ENCODE assay signal across 29 mouse cellular contexts in genomic region chrX:130408985-130409384, GRCm38 (mm10).
DNase-seq lines count a peak whose midpoint lies in the region; ATAC-seq lines count a peak whose summit lies in the region.
"Had no signal": no experiment of that assay in that cellular context is flagged by ENCODE, and none has a peak within 500 bp of the region (broad histone marks: within the 10 kb centered on the region; RNA-seq: fewer than 3 reads in every experiment).

No protein-coding gene starts in this region.

- no peak overlapping the region for H3K4me3 ChIP-seq in heart, embryonic 12.5 days
- H3K4me3 ChIP-seq: embryonic facial prominence, embryonic 15.5 days; forebrain, embryonic 12.5 days; hindbrain, embryonic 12.5 days; intestine, embryonic 15.5 days; limb, embryonic 10.5 days; limb, embryonic 15.5 days; liver, embryonic 13.5 days; midbrain, embryonic 13.5 days; neural tube, embryonic 13.5 days had no signal

- WGBS in heart, embryonic 12.5 days = 82% methylated on average over 1 of the region's 1 CpGs

- no peak overlapping the region for H3K9ac ChIP-seq in heart, embryonic 12.5 days
- H3K9ac ChIP-seq: embryonic facial prominence, embryonic 15.5 days; forebrain, embryonic 12.5 days; forebrain, postnatal 0 days; hindbrain, embryonic 12.5 days; intestine, embryonic 15.5 days; limb, embryonic 15.5 days; liver, embryonic 13.5 days; midbrain, embryonic 13.5 days; neural tube, embryonic 13.5 days had no signal

- no peak for DNase-seq in cerebellum, postnatal 4 days (ENCODE audit: low spot score in 2 of 2)
- peak; percentile 3 to 7 for DNase-seq in heart, adult 9 months (ENCODE audit: low spot score in 2 of 2)
- DNase-seq in cerebellum, adult 8-10 months = peak; percentile 32
- peak; percentile 13 to 42 for DNase-seq in cerebellum, postnatal 25 days
- DNase-seq in adrenal gland, postnatal 14 days = no peak
- DNase-seq in gastrocnemius, adult 18-20 months (ENCODE audit: low spot score) = no peak
- DNase-seq: adrenal gland, postnatal 10 days; forebrain, postnatal 0 days; gastrocnemius, postnatal 14 days; kidney, adult 2 months; kidney, postnatal 36 days; liver, embryonic 13.5 days; lung, adult 18-20 months; thymus, adult 2 months; thymus, postnatal 4 days had no signal

- H3K4me2 ChIP-seq in heart, embryonic 12.5 days = no peak overlapping the region
- H3K4me2 ChIP-seq: embryonic facial prominence, embryonic 15.5 days; forebrain, embryonic 12.5 days; hindbrain, embryonic 12.5 days; intestine, embryonic 15.5 days; limb, embryonic 15.5 days; liver, embryonic 13.5 days; midbrain, embryonic 13.5 days; neural tube, embryonic 13.5 days had no signal

- H3K27me3 ChIP-seq in heart, embryonic 12.5 days (replicated peaks) = no peaks in the 10 kb centered on the region
- H3K27me3 ChIP-seq: embryonic facial prominence, embryonic 15.5 days; forebrain, embryonic 12.5 days; hindbrain, embryonic 12.5 days; intestine, embryonic 15.5 days; limb, embryonic 15.5 days; liver, embryonic 13.5 days; midbrain, embryonic 13.5 days; neural tube, embryonic 13.5 days had no signal

- H3K4me1 ChIP-seq in heart, embryonic 12.5 days (replicated peaks) = no peaks in the 10 kb centered on the region
- H3K4me1 ChIP-seq: embryonic facial prominence, embryonic 15.5 days; forebrain, embryonic 12.5 days; hindbrain, embryonic 12.5 days; intestine, embryonic 15.5 days; limb, embryonic 10.5 days; limb, embryonic 15.5 days; liver, embryonic 13.5 days; midbrain, embryonic 13.5 days; neural tube, embryonic 13.5 days had no signal

- ATAC-seq in cerebellum, adult (ENCODE audit: insufficient number of reproducible peaks, low FRiP score, low TSS enrichment) = peak; percentile 99
- ATAC-seq in heart, embryonic 12.5 days (ENCODE audit: insufficient number of reproducible peaks, low FRiP score) = no peak
- ATAC-seq: forebrain, postnatal 0 days; hindbrain, postnatal 0 days; intestine, embryonic 15.5 days; lung, postnatal 0 days; midbrain, embryonic 13.5 days had no signal

- H3K27ac ChIP-seq in heart, embryonic 12.5 days (ENCODE audit: poor library complexity, severe bottlenecking) = no peak overlapping the region
- H3K27ac ChIP-seq: embryonic facial prominence, embryonic 15.5 days; forebrain, embryonic 12.5 days; hindbrain, embryonic 12.5 days; hindbrain, postnatal 0 days; intestine, embryonic 15.5 days; limb, embryonic 10.5 days; limb, embryonic 15.5 days; liver, embryonic 13.5 days; macrophage; midbrain, embryonic 13.5 days; neural tube, embryonic 13.5 days had no signal

- H3K9me3 ChIP-seq in heart, embryonic 12.5 days (replicated peaks) = no peaks in the 10 kb centered on the region
- H3K9me3 ChIP-seq: embryonic facial prominence, embryonic 15.5 days; forebrain, embryonic 12.5 days; G1E; hindbrain, embryonic 12.5 days; intestine, embryonic 15.5 days; limb, embryonic 10.5 days; limb, embryonic 15.5 days; liver, embryonic 13.5 days; midbrain, embryonic 13.5 days; neural tube, embryonic 13.5 days had no signal

- H3K36me3 ChIP-seq in heart, embryonic 12.5 days = no peaks in the 10 kb centered on the region
- H3K36me3 ChIP-seq: embryonic facial prominence, embryonic 15.5 days; forebrain, embryonic 12.5 days; G1E; hindbrain, embryonic 12.5 days; intestine, embryonic 15.5 days; limb, embryonic 10.5 days; limb, embryonic 15.5 days; liver, embryonic 13.5 days; midbrain, embryonic 13.5 days; neural tube, embryonic 13.5 days had no signal

Comparison
In these comparisons a context has a peak if more than half of its experiments do, and no peak if none do; other contexts are left out.
1. DNase-seq: peak in heart, adult 9 months (2 of 2), cerebellum, adult 8-10 months (single experiment) and cerebellum, postnatal 25 days (2 of 2); none in cerebellum, postnatal 4 days (0 of 2), adrenal gland, postnatal 14 days (single experiment) and gastrocnemius, adult 18-20 months (single experiment).